Mouse (Mus musculus) gastrocnemius, adult 18-20 months (tissue): ENCODE data around the gene Sipa1. TPM values are rescaled to one million over a fixed set of nuclear protein-coding genes. Genes with fewer than 3 reads are reported as not detected.
"Not testable (repeated sequence)": the region's sequence is repeated elsewhere in the genome, so short reads cannot be mapped to it uniquely, and the experiment has no call there.

Source experiments
- DNase-seq: peaks from one replicate; pipeline ENCODE4 v3.0.0; 2021; ENCODE audit warnings: low spot score
- total RNA-seq, 2 experiments: library from RNA; stranded (reverse); gene quantifications; 2 replicates each; pipeline ENCODE4 v1.2.3; 2021

Gene Sipa1
- total RNA-seq, 2 experiments from 2014 or later: 5.6 to 8.2 TPM

- DNase-seq: not testable (repeated sequence)
These were observed 23.4 kb upstream of the Sipa1 start for GRCm38 (mm10) chr19:5686954-5687353.

GRCm38 (mm10) chr19:5686437-5686836 is 22.9 kb upstream of the Sipa1 start:
- DNase-seq: no peak

GRCm38 (mm10) chr19:5685861-5686260 is 22.4 kb upstream of the Sipa1 start:
- DNase-seq: no peak

- DNase-seq: no peak
These were observed 21.9 kb upstream of the Sipa1 start for GRCm38 (mm10) chr19:5685431-5685830.

- no peak for DNase-seq
These were observed 21.5 kb upstream of the Sipa1 start for GRCm38 (mm10) chr19:5684985-5685384.

- DNase-seq: no peak
These were observed 20.7 kb upstream of the Sipa1 start for GRCm38 (mm10) chr19:5684236-5684635.

GRCm38 (mm10) chr19:5680432-5680831 is 16.9 kb upstream of the Sipa1 start:
- no peak for DNase-seq

- no peak for DNase-seq
These were observed 4.9 kb upstream of the Sipa1 start for GRCm38 (mm10) chr19:5668372-5668771.

- no peak for DNase-seq
These were observed 2.9 kb upstream of the Sipa1 start for GRCm38 (mm10) chr19:5666386-5666785.

GRCm38 (mm10) chr19:5665465-5665864 is 2.0 kb upstream of the Sipa1 start:
- DNase-seq: no peak

- DNase-seq: no peak
These were observed 1.3 kb upstream of the Sipa1 start for GRCm38 (mm10) chr19:5664669-5665257.

- no peak for DNase-seq
These were observed 1.2 kb downstream of the Sipa1 start for GRCm38 (mm10) chr19:5662310-5662709.

- DNase-seq: no peak
These were observed 2.4 kb downstream of the Sipa1 start for GRCm38 (mm10) chr19:5660942-5661751.

GRCm38 (mm10) chr19:5654720-5655298 is 8.7 kb downstream of the Sipa1 start:
- DNase-seq: no peak

- DNase-seq: no peak
These were observed 9.4 kb downstream of the Sipa1 start for GRCm38 (mm10) chr19:5653969-5654719.

GRCm38 (mm10) chr19:5652570-5652969 is 10.9 kb downstream of the Sipa1 start:
- no peak for DNase-seq

- no peak for DNase-seq
These were observed 11.8 kb downstream of the Sipa1 start for GRCm38 (mm10) chr19:5651502-5652274.

- DNase-seq: peak; percentile 74
These were observed 14.2 kb downstream of the Sipa1 start for GRCm38 (mm10) chr19:5649298-5649741.

GRCm38 (mm10) chr19:5648401-5649297 is 14.9 kb downstream of the Sipa1 start:
- DNase-seq: peak; percentile 79

- no peak for DNase-seq
These were observed 15.7 kb downstream of the Sipa1 start for GRCm38 (mm10) chr19:5647791-5648190.
